Mouse (Mus musculus): Measurements from ENCODE around the gene Tesk1. TPM values are rescaled to one million over a fixed set of nuclear protein-coding genes. Genes with fewer than 3 reads are reported as not detected.

The Tesk1 gene
- polyA plus RNA-seq, 1 experiment, result 67.5 TPM

- DNase-seq, result peak; percentile 76
- no peak overlapping the region for H3K4me3 ChIP-seq (ENCODE audit: control insufficient read depth, insufficient read depth, low read length)
- no peak for TF ChIP-seq POLR2A (IDR thresholded peaks at IDR 0.05; ENCODE audit: control insufficient read depth, extremely low read depth, insufficient read depth, low read length, poor library complexity)
- TF ChIP-seq CTCF (IDR thresholded peaks at IDR 0.05; ENCODE audit: borderline replicate concordance, control insufficient read depth, extremely low read depth, insufficient read depth, low read length, poor library complexity), result no peak
- WGBS, result 5% methylated on average over 4 of the region's 4 CpGs
- no peaks in the 10 kb centered on the region for H3K36me3 ChIP-seq (ENCODE audit: control insufficient read depth, insufficient read depth, low read length)
- H3K4me1 ChIP-seq (replicated peaks; ENCODE audit: control insufficient read depth, insufficient read depth, low read length), result peaks cover 50% of the 10 kb centered on the region
- H3K27ac ChIP-seq (ENCODE audit: control insufficient read depth, insufficient read depth, low read length), result peak overlapping the region; percentile 35
- H3K27me3 ChIP-seq (ENCODE audit: control insufficient read depth, insufficient read depth, low read length), result no peaks in the 10 kb centered on the region
These were observed 14.7 kb downstream of the Tesk1 start for GRCm38 (mm10) chr4:43456470-43456869.

GRCm38 (mm10) chr4:43457124-43457523 lies 15.4 kb downstream of the Tesk1 start:
- peak overlapping the region; percentile 35 for H3K27ac ChIP-seq (ENCODE audit: control insufficient read depth, insufficient read depth, low read length)
- TF ChIP-seq CTCF (IDR thresholded peaks at IDR 0.05; ENCODE audit: borderline replicate concordance, control insufficient read depth, extremely low read depth, insufficient read depth, low read length, poor library complexity), result no peak
- TF ChIP-seq POLR2A (IDR thresholded peaks at IDR 0.05; ENCODE audit: control insufficient read depth, extremely low read depth, insufficient read depth, low read length, poor library complexity), result no peak
- DNase-seq, result no peak
- no peak overlapping the region for H3K4me3 ChIP-seq (ENCODE audit: control insufficient read depth, insufficient read depth, low read length)
- no peaks in the 10 kb centered on the region for H3K36me3 ChIP-seq (ENCODE audit: control insufficient read depth, insufficient read depth, low read length)
- H3K4me1 ChIP-seq (replicated peaks; ENCODE audit: control insufficient read depth, insufficient read depth, low read length), result peaks cover 50% of the 10 kb centered on the region
- H3K27me3 ChIP-seq (ENCODE audit: control insufficient read depth, insufficient read depth, low read length), result no peaks in the 10 kb centered on the region
- WGBS, result 7% methylated on average over 8 of the region's 8 CpGs

- no peak for DNase-seq
- H3K27ac ChIP-seq (ENCODE audit: control insufficient read depth, insufficient read depth, low read length), result no peak overlapping the region
- TF ChIP-seq CTCF (IDR thresholded peaks at IDR 0.05; ENCODE audit: borderline replicate concordance, control insufficient read depth, extremely low read depth, insufficient read depth, low read length, poor library complexity), result no peak
- no peak for TF ChIP-seq POLR2A (IDR thresholded peaks at IDR 0.05; ENCODE audit: control insufficient read depth, extremely low read depth, insufficient read depth, low read length, poor library complexity)
- H3K27me3 ChIP-seq (ENCODE audit: control insufficient read depth, insufficient read depth, low read length), result no peaks in the 10 kb centered on the region
- WGBS, result 98% methylated on average over 5 of the region's 5 CpGs
- peaks cover 11% of the 10 kb centered on the region for H3K4me1 ChIP-seq (replicated peaks; ENCODE audit: control insufficient read depth, insufficient read depth, low read length)
- H3K4me3 ChIP-seq (ENCODE audit: control insufficient read depth, insufficient read depth, low read length), result no peak overlapping the region
- no peaks in the 10 kb centered on the region for H3K36me3 ChIP-seq (ENCODE audit: control insufficient read depth, insufficient read depth, low read length)
These were observed 21.4 kb downstream of the Tesk1 start for GRCm38 (mm10) chr4:43463102-43463501.

GRCm38 (mm10) chr4:43465935-43466334 lies 24.2 kb downstream of the Tesk1 start:
- H3K4me3 ChIP-seq (ENCODE audit: control insufficient read depth, insufficient read depth, low read length), result no peak overlapping the region
- no peaks in the 10 kb centered on the region for H3K36me3 ChIP-seq (ENCODE audit: control insufficient read depth, insufficient read depth, low read length)
- DNase-seq, result no peak
- 21% methylated on average over 6 of the region's 6 CpGs for WGBS
- H3K27me3 ChIP-seq (ENCODE audit: control insufficient read depth, insufficient read depth, low read length), result no peaks in the 10 kb centered on the region
- no peak for TF ChIP-seq POLR2A (IDR thresholded peaks at IDR 0.05; ENCODE audit: control insufficient read depth, extremely low read depth, insufficient read depth, low read length, poor library complexity)
- TF ChIP-seq CTCF (IDR thresholded peaks at IDR 0.05; ENCODE audit: borderline replicate concordance, control insufficient read depth, extremely low read depth, insufficient read depth, low read length, poor library complexity), result no peak
- H3K27ac ChIP-seq (ENCODE audit: control insufficient read depth, insufficient read depth, low read length), result no peak overlapping the region
- H3K4me1 ChIP-seq (replicated peaks; ENCODE audit: control insufficient read depth, insufficient read depth, low read length), result peaks cover 11% of the 10 kb centered on the region

GRCm38 (mm10) chr4:43466872-43467271 lies 25.1 kb downstream of the Tesk1 start:
- no peak for TF ChIP-seq POLR2A (IDR thresholded peaks at IDR 0.05; ENCODE audit: control insufficient read depth, extremely low read depth, insufficient read depth, low read length, poor library complexity)
- no peak for TF ChIP-seq CTCF (IDR thresholded peaks at IDR 0.05; ENCODE audit: borderline replicate concordance, control insufficient read depth, extremely low read depth, insufficient read depth, low read length, poor library complexity)
- Histone ChIP-seq H3K4me3 (ENCODE audit: control insufficient read depth, insufficient read depth, low read length) (no peak overlapping the region), H3K27ac (ENCODE audit: control insufficient read depth, insufficient read depth, low read length) (no peak overlapping the region), H3K27me3 (ENCODE audit: control insufficient read depth, insufficient read depth, low read length) (no peaks in the 10 kb centered on the region), H3K4me1 (replicated peaks; ENCODE audit: control insufficient read depth, insufficient read depth, low read length) (peaks cover 11% of the 10 kb centered on the region), H3K36me3 (ENCODE audit: control insufficient read depth, insufficient read depth, low read length) (no peaks in the 10 kb centered on the region)
- DNase-seq, result no peak
- WGBS, result 90% methylated on average over 7 of the region's 7 CpGs

- Histone ChIP-seq H3K4me3 (ENCODE audit: control insufficient read depth, insufficient read depth, low read length) (no peak overlapping the region), H3K27ac (ENCODE audit: control insufficient read depth, insufficient read depth, low read length) (no peak overlapping the region), H3K4me1 (replicated peaks; ENCODE audit: control insufficient read depth, insufficient read depth, low read length) (peaks cover 11% of the 10 kb centered on the region), H3K27me3 (ENCODE audit: control insufficient read depth, insufficient read depth, low read length) (no peaks in the 10 kb centered on the region), H3K36me3 (ENCODE audit: control insufficient read depth, insufficient read depth, low read length) (no peaks in the 10 kb centered on the region)
- DNase-seq, result no peak
- WGBS, result 92% methylated on average over 10 of the region's 10 CpGs
- TF ChIP-seq POLR2A (IDR thresholded peaks at IDR 0.05; ENCODE audit: control insufficient read depth, extremely low read depth, insufficient read depth, low read length, poor library complexity) (no peak), CTCF (IDR thresholded peaks at IDR 0.05; ENCODE audit: borderline replicate concordance, control insufficient read depth, extremely low read depth, insufficient read depth, low read length, poor library complexity) (no peak)
These were observed 28.6 kb downstream of the Tesk1 start for GRCm38 (mm10) chr4:43470301-43470700.

GRCm38 (mm10) chr4:43473636-43474035 lies 31.9 kb downstream of the Tesk1 start:
- 5% methylated on average over 1 of the region's 1 CpGs for WGBS
- H3K4me1 ChIP-seq (replicated peaks; ENCODE audit: control insufficient read depth, insufficient read depth, low read length), result peaks cover 6% of the 10 kb centered on the region
- no peaks in the 10 kb centered on the region for H3K36me3 ChIP-seq (ENCODE audit: control insufficient read depth, insufficient read depth, low read length)
- DNase-seq, result no peak
- H3K27ac ChIP-seq (ENCODE audit: control insufficient read depth, insufficient read depth, low read length), result no peak overlapping the region
- no peak overlapping the region for H3K4me3 ChIP-seq (ENCODE audit: control insufficient read depth, insufficient read depth, low read length)
- no peaks in the 10 kb centered on the region for H3K27me3 ChIP-seq (ENCODE audit: control insufficient read depth, insufficient read depth, low read length)
- TF ChIP-seq POLR2A (IDR thresholded peaks at IDR 0.05; ENCODE audit: control insufficient read depth, extremely low read depth, insufficient read depth, low read length, poor library complexity) (no peak), CTCF (IDR thresholded peaks at IDR 0.05; ENCODE audit: borderline replicate concordance, control insufficient read depth, extremely low read depth, insufficient read depth, low read length, poor library complexity) (no peak)
